Mouse (Mus musculus): ENCODE measurements around the gene Bean1. TPM values are rescaled to one million over a fixed set of nuclear protein-coding genes. Genes with fewer than 3 reads are reported as not detected.

Gene Bean1
- polyA plus RNA-seq, 1 experiment from 2014 or later = not detected

GRCm38 (mm10) chr8:104268368-104268767, 98.1 kb downstream of the Bean1 start:
- no peak for DNase-seq (ENCODE audit: low read depth, low spot score)
- peaks cover 4% of the 10 kb centered on the region for H3K27me3 ChIP-seq
- ChIA-PET CTCF (no interaction called here), POLR2A (no interaction called here)
- no peak for TF ChIP-seq CTCF (IDR thresholded peaks at IDR 0.05)
- ATAC-seq = no peak
- in situ Hi-C loops (cut with MboI; ENCODE audit: low pct_unique_long_range_greater_than_20kb) = loop anchor here (5.0 kb wide), 1 partner anchor 39 kb away; no protein-coding TSS in a partner anchor

Other genes starting within 250 kb of the Bean1 start
- gene Cdh5, start 68.8 kb upstream of the Bean1 start, polyA plus RNA-seq (2021) = not detected
- gene Tk2, start 78.1 kb downstream of the Bean1 start, polyA plus RNA-seq (2021) = 22.0 TPM
- gene Cklf, start 80.4 kb downstream of the Bean1 start, polyA plus RNA-seq (2021) = 22.0 TPM
- gene Cmtm2a, start 122.7 kb downstream of the Bean1 start, polyA plus RNA-seq (2021) = not detected
- not detected for gene Gm45711, start 139.6 kb downstream of the Bean1 start, polyA plus RNA-seq (2021)
- 0.14 TPM for gene Cmtm1, start 139.7 kb downstream of the Bean1 start, polyA plus RNA-seq (2021)
- gene Gm11020, start 151.1 kb downstream of the Bean1 start, polyA plus RNA-seq (2021) = not detected
- not detected for gene Cmtm2b, start 151.8 kb downstream of the Bean1 start, polyA plus RNA-seq (2021)
- 120 TPM for gene Cmtm3, start 169.0 kb downstream of the Bean1 start, polyA plus RNA-seq (2021)
- 39.8 TPM for gene Cmtm4, start 225.4 kb downstream of the Bean1 start, polyA plus RNA-seq (2021)

Measured in Patski (cell line).